Mouse (Mus musculus): ENCODE results near the gene Tbx19. TPM values are rescaled to one million over a fixed set of nuclear protein-coding genes. Genes with fewer than 3 reads are reported as not detected.

The Tbx19 gene
- under 1 TPM in 1 of 2 experiments, not detected in 1; 0.23 TPM for polyA plus RNA-seq (2017; shearing (Covaris generic))

GRCm38 (mm10) chr1:165160723-165161405 is at the start of gene Tbx19:
Tbx19 (minus strand) TSS chr1:165160773.

GRCm38 (mm10) chr1:165193880-165194661 is 33.5 kb upstream of the Tbx19 start, which contains the start of gene Sft2d2:
Sft2d2 (minus strand) TSS chr1:165194438.

Other genes with a start within 250 kb of the Tbx19 start
- 10 to 100 TPM in 1 of 2 experiments, under 1 TPM in 1; 0.95 to 24.6 TPM for gene Xcl1, start 225.2 kb downstream of the Tbx19 start, polyA plus RNA-seq (2017; shearing (Covaris generic))
- 10 to 100 TPM; 39.0 to 64.5 TPM for gene Sft2d2, start 33.7 kb upstream of the Tbx19 start, polyA plus RNA-seq (2017; shearing (Covaris generic))
- gene Tiprl, start 76.2 kb upstream of the Tbx19 start, polyA plus RNA-seq (2017; shearing (Covaris generic)), result 100 to 1,000 TPM in 1 of 2 experiments, 10 to 100 TPM in 1; 79.4 to 101 TPM
- gene Gpr161, start 135.0 kb upstream of the Tbx19 start, polyA plus RNA-seq (2017; shearing (Covaris generic)), result under 1 TPM; 0.10 to 0.34 TPM

Data from inflammation-experienced regulatory T-cells (primary cell).